Mouse (Mus musculus) lung, adult 2 months (tissue): Measurements from ENCODE around the gene Sbno2.

Experiments used
- CTCF ChIP-seq: fragments of 200-500 bp; IDR thresholded peaks from 2 replicates; pipeline ENCODE4 v1.5.1; 2011; ENCODE audit warnings: mild to moderate bottlenecking, low read length, control low read depth; ENCODE audit not compliant: insufficient read depth
- POLR2A ChIP-seq: fragments of 200-500 bp; IDR thresholded peaks from 2 replicates; pipeline ENCODE4 v1.6.1; 2011; ENCODE audit warnings: low read depth, mild to moderate bottlenecking, control low read depth, low read length, borderline replicate concordance; ENCODE audit errors: extremely low read depth

DNA sequence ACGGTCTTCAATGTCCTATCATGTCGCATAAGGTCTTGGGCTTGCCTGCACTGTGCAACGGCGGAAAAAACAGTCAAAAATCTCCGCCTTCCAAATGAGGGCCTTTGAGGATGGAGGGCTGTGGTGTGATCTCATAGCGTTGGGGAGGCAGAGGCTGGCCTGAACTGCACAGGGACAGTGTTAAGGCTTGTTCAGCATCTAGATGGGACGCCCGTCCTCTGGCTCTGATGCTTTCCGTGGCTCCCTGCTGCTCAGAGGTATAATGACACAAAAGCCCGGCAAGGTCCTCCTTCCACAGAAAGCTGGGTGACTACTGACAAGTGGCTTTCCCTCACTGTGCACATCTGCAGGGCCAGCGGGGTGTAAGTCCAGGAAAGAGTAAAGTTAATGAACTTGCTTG is 85.2 kb downstream of the Sbno2 start:
- no peak for TF ChIP-seq CTCF
- no peak for TF ChIP-seq POLR2A
